ENCODE assay signal across 17 mouse cellular contexts in genomic region chr11:11725876-11726525, GRCm38 (mm10). TPM values are rescaled to one million over a fixed set of nuclear protein-coding genes. Genes with fewer than 3 reads are reported as not detected.
DNase-seq lines count a peak whose midpoint lies in the region; ATAC-seq and TF ChIP-seq lines count a peak whose summit lies in the region.
"Had no signal": no experiment of that assay in that cellular context is flagged by ENCODE, and none has a peak within 500 bp of the region (broad histone marks: within the 10 kb centered on the region; RNA-seq: fewer than 3 reads in every experiment).

No protein-coding gene starts in this region.

- H3K4me1 ChIP-seq in liver, embryonic 12.5 days = peaks cover 93% of the 10 kb centered on the region
- peaks cover 49% of the 10 kb centered on the region for H3K4me1 ChIP-seq in thymus, adult 2 months (replicated peaks; ENCODE audit: control insufficient read depth, insufficient read depth, low read length)
- H3K4me1 ChIP-seq: forebrain, embryonic 12.5 days; hindbrain, embryonic 10.5 days; limb, embryonic 12.5 days had no signal

- H3K9ac ChIP-seq in liver, embryonic 12.5 days = peak overlapping the region; percentile 45
- H3K9ac ChIP-seq: forebrain, embryonic 12.5 days; limb, embryonic 12.5 days had no signal

- no peak for ATAC-seq in liver, embryonic 12.5 days
- ATAC-seq: intestine, embryonic 16.5 days; lung, postnatal 0 days had no signal

- H3K27me3 ChIP-seq in liver, embryonic 12.5 days (replicated peaks) = no peaks in the 10 kb centered on the region
- H3K27me3 ChIP-seq in thymus, adult 2 months (ENCODE audit: control insufficient read depth, insufficient read depth, low read length) = no peaks in the 10 kb centered on the region
- H3K27me3 ChIP-seq: forebrain, embryonic 12.5 days; limb, embryonic 12.5 days had no signal

- no peaks in the 10 kb centered on the region for H3K9me3 ChIP-seq in liver, embryonic 12.5 days (replicated peaks)
- H3K9me3 ChIP-seq: forebrain, embryonic 12.5 days; hindbrain, embryonic 10.5 days; limb, embryonic 12.5 days had no signal

- TF ChIP-seq POLR2A in thymus, adult 2 months (IDR thresholded peaks at IDR 0.05; ENCODE audit: control insufficient read depth, extremely low read depth, insufficient read depth, low read length, poor library complexity) = no peak

- H3K4me2 ChIP-seq in liver, embryonic 12.5 days = peak overlapping the region; percentile 10
- H3K4me2 ChIP-seq: forebrain, embryonic 12.5 days; limb, embryonic 12.5 days; midbrain, embryonic 11.5 days had no signal

- peak; percentile 91 for DNase-seq in CD4-positive helper T cell, adult 2 months (ENCODE audit: low read depth, low spot score)
- DNase-seq in CD8-positive naive resting alpha-beta T cell, adult 2 months (ENCODE audit: low read depth in 2 of 2, low spot score in 2 of 2) = peak; percentile 84 to 85
- DNase-seq in thymus, adult 2 months = peak; percentile 63
- no peak for DNase-seq in cerebellum, adult 11-12 months
- DNase-seq in cerebellum, postnatal 25 days = no peak
- no peak for DNase-seq in ovary, postnatal 36 days (ENCODE audit: low spot score)
- DNase-seq: adrenal gland, postnatal 14 days; heart, adult 2 months had no signal

- peak overlapping the region; percentile 100 for H3K27ac ChIP-seq in liver, embryonic 12.5 days
- peak overlapping the region; percentile 98 for H3K27ac ChIP-seq in thymus, adult 2 months (ENCODE audit: control insufficient read depth, insufficient read depth, low read length)
- H3K27ac ChIP-seq: forebrain, embryonic 12.5 days; heart, adult 2 months; hindbrain, embryonic 10.5 days; limb, embryonic 12.5 days; stomach, postnatal 0 days had no signal

- no peak for TF ChIP-seq CTCF in thymus, adult 2 months (IDR thresholded peaks at IDR 0.05; ENCODE audit: borderline replicate concordance, control insufficient read depth, extremely low read depth, insufficient read depth, low read length, poor library complexity)

- 70% methylated on average over 5 of the region's 5 CpGs for WGBS in liver, embryonic 12.5 days (ENCODE audit: insufficient replicate concordance)
- 7% methylated on average over 5 of the region's 5 CpGs for WGBS in thymus, adult 2 months

- no peak overlapping the region for H3K4me3 ChIP-seq in liver, embryonic 12.5 days
- H3K4me3 ChIP-seq in thymus, adult 2 months (ENCODE audit: control insufficient read depth, insufficient read depth, low read length) = no peak overlapping the region
- H3K4me3 ChIP-seq: forebrain, embryonic 12.5 days; heart, adult 2 months; hindbrain, embryonic 10.5 days; limb, embryonic 12.5 days; myocyte had no signal

- peaks cover 66% of the 10 kb centered on the region for H3K36me3 ChIP-seq in liver, embryonic 12.5 days
- H3K36me3 ChIP-seq in thymus, adult 2 months (ENCODE audit: control insufficient read depth, insufficient read depth, low read length) = peaks cover 52% of the 10 kb centered on the region
- H3K36me3 ChIP-seq: forebrain, embryonic 12.5 days; hindbrain, embryonic 10.5 days; limb, embryonic 12.5 days had no signal

RNA-seq across cellular contexts. Expression of gene Ikzf1, which starts 41.2 kb away (rescaled TPM):
- polyA plus RNA-seq in liver, embryonic 12.5 days (2016; fragmentation: Nextera tagmentation; extraction: Ambion mirVana) = 59.1 and 61.0 TPM in 2 replicates
- polyA plus RNA-seq in thymus, adult 2 months (2012; rRNA removed) = 645 and 923 TPM in 2 replicates

Comparison
In these comparisons a context has a peak if more than half of its experiments do, and no peak if none do; other contexts are left out.
1. DNase-seq: peak in CD4-positive helper T cell, adult 2 months (single experiment), CD8-positive naive resting alpha-beta T cell, adult 2 months (2 of 2) and thymus, adult 2 months (single experiment); none in cerebellum, adult 11-12 months (single experiment), cerebellum, postnatal 25 days (0 of 2) and ovary, postnatal 36 days (single experiment).
2. RNA of gene Ikzf1, which starts 41.2 kb away (polyA plus RNA-seq): 645 to 923 TPM in thymus, adult 2 months; 59.1 to 61.0 TPM in liver, embryonic 12.5 days; every median in the first group is over 10 times any median in the second.